Mouse (Mus musculus) midbrain, embryonic 11.5 days (tissue): ENCODE data around the gene Slc13a1. TPM values are rescaled to one million over a fixed set of nuclear protein-coding genes. Genes with fewer than 3 reads are reported as not detected.
A peak's percentile ranks its signal among the peaks of the same experiment; 100 is the strongest.

Experiments used
- ATAC-seq: fragments of 200-750 bp; cut with Nextera tagmentation; 2 replicates; pipeline ENCODE4 v1.8.0; 2017; ENCODE audit warnings: moderate TSS enrichment, moderate library complexity; ENCODE audit not compliant: low FRiP score
- DNase-seq: peaks from one replicate; pipeline ENCODE4 v3.0.0; 2015; ENCODE audit warnings: low spot score; ENCODE audit errors: missing footprints
- H3K27ac ChIP-seq: fragments of 300-500 bp; sonication (generic); 2 replicates; pipeline ENCODE4 v1.5.1; 2014; ENCODE audit warnings: low read depth, low read length
- H3K27me3 ChIP-seq: fragments of 300-500 bp; sonication (generic); 2 replicates; pipeline ENCODE4 v1.6.1; 2014; ENCODE audit warnings: mild to moderate bottlenecking, low read length, moderate library complexity, mixed read lengths; ENCODE audit not compliant: control insufficient read depth, insufficient read depth
- H3K36me3 ChIP-seq: fragments of 300-500 bp; sonication (generic); 2 replicates; pipeline ENCODE4 v1.6.1; 2014; ENCODE audit warnings: mild to moderate bottlenecking, low read length, moderate library complexity, mixed read lengths; ENCODE audit not compliant: control insufficient read depth, insufficient read depth
- H3K4me1 ChIP-seq: fragments of 300-500 bp; sonication (generic); 2 replicates; pipeline ENCODE4 v1.6.1; 2014; ENCODE audit warnings: low read length; ENCODE audit not compliant: control insufficient read depth, insufficient read depth
- H3K4me2 ChIP-seq: fragments of 300-500 bp; sonication (generic); 2 replicates; pipeline ENCODE4 v1.6.1; 2014; ENCODE audit warnings: mild to moderate bottlenecking, moderate library complexity
- H3K4me3 ChIP-seq: fragments of 300-500 bp; sonication (generic); 2 replicates; pipeline ENCODE4 v1.5.1; 2014; ENCODE audit warnings: low read depth, low read length
- H3K9ac ChIP-seq: fragments of 300-500 bp; sonication (generic); 2 replicates; pipeline ENCODE4 v1.6.1; 2014; ENCODE audit warnings: low read length
- H3K9me3 ChIP-seq: fragments of 300-500 bp; sonication (generic); 2 replicates; pipeline ENCODE4 v1.6.1; 2016; ENCODE audit warnings: low read length; ENCODE audit not compliant: control insufficient read depth
- WGBS: fragments of 180-500 bp; shearing (Covaris S2); extraction: QIAGEN DNeasy Blood & Tissue Kit; methylation state at CpG from one replicate; pipeline ENCODE4 v1.1.7; 2014; 5-methylcytosine and 5-hydroxymethylcytosine counted together
- polyA plus RNA-seq: library from polyadenylated mRNA; unstranded; fragments of >200 nt; fragmentation: Nextera tagmentation; extraction: Ambion mirVana; gene quantifications from 2 replicates; pipeline ENCODE4 v1.2.1, GENCODE M21; 2014

Slc13a1 gene
- polyA plus RNA-seq, 1 experiment from 2014 or later: 0.05 TPM

GRCm38 (mm10) chr6:24172736-24173135 lies 4.8 kb upstream of the Slc13a1 start:
- Histone ChIP-seq H3K36me3 (no peaks in the 10 kb centered on the region), H3K4me2 (no peak overlapping the region), H3K4me3 (no peak overlapping the region), H3K4me1 (no peaks in the 10 kb centered on the region), H3K9me3 (no peaks in the 10 kb centered on the region), H3K9ac (no peak overlapping the region), H3K27ac (no peak overlapping the region), H3K27me3 (no peaks in the 10 kb centered on the region)
- DNase-seq: no peak
- no peak for ATAC-seq
- 50% methylated on average over 2 of the region's 2 CpGs for WGBS

- DNase-seq (no peak), ATAC-seq (no peak)
- H3K4me2 ChIP-seq: no peak overlapping the region
- no peak overlapping the region for H3K4me3 ChIP-seq
- H3K27me3 ChIP-seq: no peaks in the 10 kb centered on the region
- H3K27ac ChIP-seq: no peak overlapping the region
- no peaks in the 10 kb centered on the region for H3K36me3 ChIP-seq
- no peaks in the 10 kb centered on the region for H3K9me3 ChIP-seq
- no peak overlapping the region for H3K9ac ChIP-seq
- WGBS: 92% methylated on average over 6 of the region's 6 CpGs
- no peaks in the 10 kb centered on the region for H3K4me1 ChIP-seq
Observed at GRCm38 (mm10) chr6:24166772-24167171, 1.1 kb downstream of the Slc13a1 start.

GRCm38 (mm10) chr6:24165249-24165648 lies 2.6 kb downstream of the Slc13a1 start:
- no peaks in the 10 kb centered on the region for H3K27me3 ChIP-seq
- H3K9ac ChIP-seq: no peak overlapping the region
- no peaks in the 10 kb centered on the region for H3K9me3 ChIP-seq
- no peak overlapping the region for H3K4me3 ChIP-seq
- no peaks in the 10 kb centered on the region for H3K36me3 ChIP-seq
- H3K4me1 ChIP-seq: no peaks in the 10 kb centered on the region
- no peak for ATAC-seq
- H3K27ac ChIP-seq: no peak overlapping the region
- 77% methylated on average over 3 of the region's 3 CpGs for WGBS
- H3K4me2 ChIP-seq: no peak overlapping the region
- no peak for DNase-seq

- H3K27ac ChIP-seq: no peak overlapping the region
- no peak overlapping the region for H3K4me2 ChIP-seq
- no peaks in the 10 kb centered on the region for H3K36me3 ChIP-seq
- WGBS: 67% methylated on average over 1 of the region's 1 CpGs
- DNase-seq (no peak), ATAC-seq (no peak)
- H3K27me3 ChIP-seq: no peaks in the 10 kb centered on the region
- H3K4me3 ChIP-seq: no peak overlapping the region
- no peaks in the 10 kb centered on the region for H3K9me3 ChIP-seq
- H3K9ac ChIP-seq: no peak overlapping the region
- no peaks in the 10 kb centered on the region for H3K4me1 ChIP-seq
Observed at GRCm38 (mm10) chr6:24159795-24160194, 8.1 kb downstream of the Slc13a1 start.

- no peak overlapping the region for H3K9ac ChIP-seq
- no peak overlapping the region for H3K4me2 ChIP-seq
- no peaks in the 10 kb centered on the region for H3K9me3 ChIP-seq
- no peak overlapping the region for H3K27ac ChIP-seq
- H3K36me3 ChIP-seq: no peaks in the 10 kb centered on the region
- no peak overlapping the region for H3K4me3 ChIP-seq
- DNase-seq (no peak), ATAC-seq (no peak)
- H3K4me1 ChIP-seq: no peaks in the 10 kb centered on the region
- 77% methylated on average over 4 of the region's 4 CpGs for WGBS
- H3K27me3 ChIP-seq: no peaks in the 10 kb centered on the region
Observed at GRCm38 (mm10) chr6:24154901-24155300, 13.0 kb downstream of the Slc13a1 start.

- 90% methylated on average over 4 of the region's 4 CpGs for WGBS
- no peaks in the 10 kb centered on the region for H3K9me3 ChIP-seq
- H3K9ac ChIP-seq: no peak overlapping the region
- no peak overlapping the region for H3K27ac ChIP-seq
- H3K36me3 ChIP-seq: no peaks in the 10 kb centered on the region
- ATAC-seq: no peak
- H3K4me2 ChIP-seq: no peak overlapping the region
- no peak overlapping the region for H3K4me3 ChIP-seq
- DNase-seq: no peak
- H3K4me1 ChIP-seq: no peaks in the 10 kb centered on the region
- H3K27me3 ChIP-seq: no peaks in the 10 kb centered on the region
Observed at GRCm38 (mm10) chr6:24132951-24133350, 34.9 kb downstream of the Slc13a1 start.

GRCm38 (mm10) chr6:24122632-24123031 lies 45.3 kb downstream of the Slc13a1 start:
- Histone ChIP-seq H3K4me2 (no peak overlapping the region), H3K27me3 (no peaks in the 10 kb centered on the region), H3K27ac (no peak overlapping the region), H3K4me1 (no peaks in the 10 kb centered on the region), H3K9me3 (no peaks in the 10 kb centered on the region), H3K9ac (no peak overlapping the region), H3K4me3 (no peak overlapping the region), H3K36me3 (no peaks in the 10 kb centered on the region)
- DNase-seq (no peak), ATAC-seq (no peak)

GRCm38 (mm10) chr6:24111614-24112013 lies 56.3 kb downstream of the Slc13a1 start:
- H3K36me3 ChIP-seq: no peaks in the 10 kb centered on the region
- WGBS: 97% methylated on average over 8 of the region's 8 CpGs
- H3K4me1 ChIP-seq: no peaks in the 10 kb centered on the region
- no peaks in the 10 kb centered on the region for H3K27me3 ChIP-seq
- DNase-seq (no peak), ATAC-seq (no peak)
- no peak overlapping the region for H3K4me2 ChIP-seq
- H3K9me3 ChIP-seq: no peaks in the 10 kb centered on the region
- no peak overlapping the region for H3K9ac ChIP-seq
- no peak overlapping the region for H3K27ac ChIP-seq
- H3K4me3 ChIP-seq: no peak overlapping the region

- H3K4me1 ChIP-seq: peaks cover 5% of the 10 kb centered on the region
- H3K9me3 ChIP-seq: no peaks in the 10 kb centered on the region
- no peak overlapping the region for H3K27ac ChIP-seq
- H3K4me2 ChIP-seq: no peak overlapping the region
- DNase-seq: no peak
- no peak overlapping the region for H3K4me3 ChIP-seq
- ATAC-seq: no peak
- H3K27me3 ChIP-seq: no peaks in the 10 kb centered on the region
- H3K36me3 ChIP-seq: no peaks in the 10 kb centered on the region
- no peak overlapping the region for H3K9ac ChIP-seq
- 95% methylated on average over 4 of the region's 4 CpGs for WGBS
Observed at GRCm38 (mm10) chr6:24108471-24108870, 59.4 kb downstream of the Slc13a1 start.

- H3K4me2 ChIP-seq: no peak overlapping the region
- WGBS: 31% methylated on average over 3 of the region's 3 CpGs
- no peak for DNase-seq
- no peaks in the 10 kb centered on the region for H3K36me3 ChIP-seq
- H3K9me3 ChIP-seq: no peaks in the 10 kb centered on the region
- peaks cover 5% of the 10 kb centered on the region for H3K4me1 ChIP-seq
- no peak overlapping the region for H3K9ac ChIP-seq
- no peaks in the 10 kb centered on the region for H3K27me3 ChIP-seq
- H3K27ac ChIP-seq: no peak overlapping the region
- peak; percentile 60 for ATAC-seq
- H3K4me3 ChIP-seq: no peak overlapping the region
Observed at GRCm38 (mm10) chr6:24106157-24106556, 61.7 kb downstream of the Slc13a1 start.
